Mouse (Mus musculus) hindbrain, embryonic 14.5 days (tissue): ENCODE measurements around the gene Hlcs. TPM values are rescaled to one million over a fixed set of nuclear protein-coding genes. Genes with fewer than 3 reads are reported as not detected.

ENCODE experiments used
- ATAC-seq: fragments of 200-750 bp; cut with Nextera tagmentation; 2 replicates; pipeline ENCODE4 v1.8.0; 2017; ENCODE audit warnings: moderate number of reproducible peaks, mild to moderate bottlenecking, moderate TSS enrichment, moderate library complexity; ENCODE audit not compliant: low FRiP score
- DNase-seq: peaks from one replicate; pipeline ENCODE4 v3.0.0-alpha.2; 2015; ENCODE audit warnings: low spot score
- H3K27ac ChIP-seq: fragments of 300-500 bp; sonication (generic); 2 replicates; pipeline ENCODE4 v1.5.1; 2014; ENCODE audit warnings: mild to moderate bottlenecking, moderate library complexity
- H3K27me3 ChIP-seq: fragments of 300-500 bp; sonication (generic); 2 replicates; pipeline ENCODE4 v1.6.1; 2014; ENCODE audit warnings: mild to moderate bottlenecking, low read length, mixed read lengths; ENCODE audit not compliant: control insufficient read depth, insufficient read depth
- H3K36me3 ChIP-seq: fragments of 300-500 bp; sonication (generic); replicated peaks from 2 replicates; pipeline ENCODE4 v1.6.1; 2014; ENCODE audit not compliant: control insufficient read depth, insufficient read depth
- H3K4me1 ChIP-seq: fragments of 300-500 bp; sonication (generic); replicated peaks from 2 replicates; pipeline ENCODE4 v1.6.1; 2014; ENCODE audit warnings: antibody characterized with exemption, low read length, mixed read lengths; ENCODE audit not compliant: control insufficient read depth, insufficient read depth
- H3K4me2 ChIP-seq: fragments of 300-500 bp; sonication (generic); replicated peaks from 2 replicates; pipeline ENCODE4 v1.6.1; 2014; ENCODE audit warnings: mild to moderate bottlenecking, moderate library complexity
- H3K4me3 ChIP-seq: fragments of 300-500 bp; sonication (generic); replicated peaks from 2 replicates; pipeline ENCODE4 v1.5.1; 2014; ENCODE audit warnings: mild to moderate bottlenecking, low read length
- H3K9ac ChIP-seq: fragments of 300-500 bp; sonication (generic); 2 replicates; pipeline ENCODE4 v1.6.1; 2014
- H3K9me3 ChIP-seq: fragments of 300-500 bp; sonication (generic); 2 replicates; pipeline ENCODE4 v1.6.1; 2016; ENCODE audit warnings: low read length; ENCODE audit not compliant: control insufficient read depth
- WGBS: fragments of 180-500 bp; shearing (Covaris S2); extraction: QIAGEN DNeasy Blood & Tissue Kit; methylation state at CpG from one replicate; pipeline ENCODE4 v1.1.7; 2014; 5-methylcytosine and 5-hydroxymethylcytosine counted together
- polyA plus RNA-seq: library from polyadenylated mRNA; unstranded; fragments of >200 nt; fragmentation: Nextera tagmentation; extraction: Ambion mirVana; gene quantifications from 2 replicates; pipeline ENCODE4 v1.2.1, GENCODE M21; 2014

Hlcs gene
- polyA plus RNA-seq, 1 experiment from 2014 or later, result 7.7 TPM

DNA sequence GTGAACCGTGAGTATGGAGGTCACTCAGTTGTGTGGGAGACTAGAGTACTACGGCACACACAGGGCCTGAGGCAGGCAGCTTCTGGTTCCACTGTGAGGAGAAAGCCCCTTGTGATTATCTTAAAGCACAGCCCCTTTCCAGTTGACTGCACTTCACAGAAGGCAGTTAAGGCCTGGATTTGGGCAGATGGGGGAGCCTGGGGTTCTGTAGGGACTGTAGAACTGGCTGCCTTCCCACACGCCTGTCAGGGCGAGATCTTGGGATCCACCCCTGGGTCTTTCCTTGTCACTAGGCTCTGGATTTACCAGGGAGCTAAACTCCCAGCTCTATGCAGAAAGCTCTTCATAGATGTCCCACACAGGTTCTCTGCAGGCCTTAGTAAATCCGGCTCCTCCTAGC is 17.1 kb upstream of the Hlcs start:
- WGBS, result 50% methylated on average over 5 of the region's 5 CpGs
- Histone ChIP-seq H3K4me3 (no peak overlapping the region), H3K36me3 (no peaks in the 10 kb centered on the region), H3K27me3 (peaks cover 25% of the 10 kb centered on the region), H3K4me2 (no peak overlapping the region), H3K9me3 (no peaks in the 10 kb centered on the region), H3K9ac (no peak overlapping the region), H3K27ac (no peak overlapping the region; the same call in 1 of the 2 replicates), H3K4me1 (peaks cover 25% of the 10 kb centered on the region)
- DNase-seq (no peak), ATAC-seq (no peak)

DNA sequence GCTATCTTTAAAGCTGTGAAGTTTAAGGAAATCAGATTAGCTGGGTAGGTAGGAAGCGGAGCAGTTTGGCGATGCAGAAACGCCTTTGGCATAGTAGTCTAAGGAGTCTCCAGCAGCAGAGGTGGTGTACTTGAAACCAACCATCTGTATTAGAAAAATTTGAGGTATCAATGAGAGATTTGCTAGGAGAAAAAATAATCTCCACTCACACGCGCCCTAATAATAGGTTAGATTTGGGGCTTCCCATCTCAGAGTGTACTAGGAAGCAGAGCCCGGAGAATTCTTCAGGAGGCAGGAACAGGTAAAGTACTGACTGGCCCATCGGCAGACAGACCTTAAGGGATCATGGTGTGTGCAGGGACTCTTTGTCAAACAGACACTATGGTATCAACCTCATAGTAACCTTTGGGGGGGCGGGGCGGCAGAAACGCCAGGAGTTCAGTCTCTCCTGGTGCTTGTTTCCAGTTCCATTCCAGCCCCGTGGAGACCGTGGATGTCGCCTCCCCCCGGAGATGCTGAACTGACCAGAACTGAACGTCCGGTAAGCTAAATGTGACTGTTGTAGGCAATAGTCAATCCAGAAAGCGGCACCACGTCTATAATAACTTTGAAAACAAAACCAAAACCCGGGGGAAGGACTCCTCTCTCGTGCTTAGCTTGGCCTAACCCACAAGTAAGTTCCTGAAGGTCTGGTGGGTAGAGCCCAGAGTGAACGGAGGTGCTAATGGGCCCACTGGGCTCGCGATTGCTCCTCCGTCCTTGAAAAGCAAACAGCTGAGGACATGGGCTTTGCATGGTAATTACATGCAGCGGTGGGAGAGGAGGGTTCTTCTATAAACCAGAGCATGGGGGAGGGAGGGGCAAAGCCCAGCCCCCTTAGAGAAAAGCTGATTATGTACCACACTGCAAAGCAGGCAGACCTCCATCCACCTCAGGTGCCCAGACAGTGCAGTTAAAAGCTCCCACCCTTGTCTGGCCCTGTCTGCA is 15.8 kb upstream of the Hlcs start:
- Histone ChIP-seq H3K9me3 (no peaks in the 10 kb centered on the region), H3K27ac (no peak overlapping the region), H3K27me3 (peaks cover 30% of the 10 kb centered on the region), H3K9ac (peak overlapping the region; percentile 47; the same call in 1 of the 2 replicates), H3K4me1 (peaks cover 25% of the 10 kb centered on the region), H3K4me2 (peak overlapping the region; percentile 58), H3K36me3 (no peaks in the 10 kb centered on the region), H3K4me3 (no peak overlapping the region)
- 7% methylated on average over 25 of the region's 25 CpGs for WGBS
- DNase-seq (no peak), ATAC-seq (no peak)

DNA sequence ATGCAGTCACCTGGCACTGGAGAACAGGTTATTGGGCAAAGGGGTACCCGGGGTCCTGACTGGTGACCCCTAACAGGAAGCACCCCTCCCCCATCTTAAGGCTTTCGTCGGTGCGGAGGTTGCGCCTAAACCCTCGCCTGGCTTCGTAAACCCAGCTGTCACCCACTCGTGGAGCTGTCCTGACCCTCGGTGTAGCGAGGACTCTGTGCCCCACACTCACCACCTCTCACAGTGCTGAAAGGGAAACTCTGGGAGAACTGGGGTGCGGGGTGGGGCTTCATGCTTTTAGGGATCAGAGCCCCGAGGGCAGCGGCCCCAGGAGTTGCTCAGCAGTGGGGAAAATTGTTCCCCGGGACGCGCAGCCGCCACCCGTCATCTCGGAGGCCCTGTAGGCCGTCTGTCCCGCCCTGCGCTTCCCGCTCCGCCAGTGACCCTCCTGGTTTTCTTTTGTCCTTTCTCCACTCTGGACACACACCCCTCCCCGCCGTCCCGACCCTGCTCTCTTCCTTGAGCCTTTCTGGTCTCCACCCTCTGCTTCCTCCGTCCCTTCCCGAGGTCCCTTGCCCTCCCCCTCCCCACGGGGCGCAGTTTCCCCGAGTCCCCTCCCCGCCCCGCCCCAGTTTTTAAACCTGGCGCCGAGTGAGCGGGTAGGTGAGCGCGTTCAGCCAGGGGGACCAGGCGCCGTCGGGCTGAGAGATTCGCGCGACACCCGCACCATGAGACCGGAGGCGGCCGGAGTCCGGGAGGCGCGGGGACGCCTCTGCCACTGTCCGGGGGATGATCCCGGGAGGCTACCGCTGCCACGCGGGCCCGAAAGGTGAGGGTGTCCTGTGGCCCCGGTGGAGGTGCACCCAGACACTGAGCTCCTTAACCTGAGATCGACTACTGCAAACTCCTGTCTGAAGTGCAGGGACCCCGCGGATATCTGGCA is 14.7 kb upstream of the Hlcs start, which contains the start of gene Ripply3:
TSS of gene Ripply3 (plus strand) at position 640 of the 931 bp plus-strand sequence.
- DNase-seq, result no peak
- Histone ChIP-seq H3K4me2 (peak within 1 kb of the TSS; percentile 58), H3K4me1 (peaks cover 25% of the 10 kb centered on the region), H3K27ac (no peak within 1 kb of the TSS), H3K36me3 (no peaks in the 10 kb centered on the region), H3K9me3 (no peaks in the 10 kb centered on the region), H3K9ac (peak within 1 kb of the TSS; percentile 47), H3K4me3 (peak within 1 kb of the TSS; percentile 32), H3K27me3 (peaks cover 30% of the 10 kb centered on the region)
- 1% methylated on average over 63 of the region's 63 CpGs for WGBS
- 0 out of 2 replicates have a peak, but pooled peaks have one; percentile 21 for ATAC-seq

DNA sequence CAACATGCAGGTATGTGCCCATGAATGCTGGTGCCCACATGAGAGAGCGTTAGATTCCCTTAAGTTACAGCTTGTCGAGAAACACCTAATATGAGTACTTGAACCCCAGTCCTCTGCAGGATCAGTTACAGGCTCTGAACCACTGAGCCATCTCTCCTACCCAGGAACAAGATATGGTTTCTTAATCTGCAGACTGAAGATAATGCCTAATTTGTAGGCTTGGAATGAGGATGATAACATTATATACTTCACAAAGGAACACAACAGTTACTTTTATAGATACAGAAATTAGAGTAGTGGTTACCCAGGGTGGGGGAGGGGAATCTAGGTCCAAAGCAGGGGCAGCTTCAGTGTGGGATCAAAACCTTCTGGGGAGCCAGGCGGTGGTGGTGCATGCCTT is 12.6 kb upstream of the Hlcs start:
- no peak overlapping the region for H3K27ac ChIP-seq
- WGBS, result 87% methylated on average over 3 of the region's 3 CpGs

DNA sequence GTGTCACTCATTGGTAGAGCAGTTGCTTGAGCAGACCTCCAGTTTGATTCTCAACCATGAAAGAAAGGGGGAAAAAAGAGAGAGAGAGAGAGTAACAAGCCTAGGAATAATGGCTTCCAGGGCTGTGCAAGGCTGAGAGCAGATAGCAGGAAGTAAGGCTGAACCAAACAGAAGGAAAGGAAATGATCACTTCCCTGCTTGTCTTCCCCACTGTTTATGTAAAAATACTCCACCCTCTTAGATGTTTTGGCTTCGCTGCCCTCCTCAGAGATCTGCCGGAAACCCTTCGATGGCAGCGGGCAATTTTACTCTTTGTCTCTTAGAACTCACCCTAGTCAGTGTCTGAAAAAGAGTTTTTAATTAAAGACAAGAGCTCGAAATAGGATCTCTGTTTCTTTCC is 10.3 kb upstream of the Hlcs start:
- ATAC-seq, result no peak
- 71% methylated on average over 5 of the region's 5 CpGs for WGBS
- peaks cover 25% of the 10 kb centered on the region for H3K27me3 ChIP-seq
- no peaks in the 10 kb centered on the region for H3K36me3 ChIP-seq
- H3K4me2 ChIP-seq, result no peak overlapping the region
- H3K4me1 ChIP-seq, result peaks cover 13% of the 10 kb centered on the region
- H3K27ac ChIP-seq, result no peak overlapping the region
- H3K4me3 ChIP-seq, result no peak overlapping the region
- no peak for DNase-seq
- H3K9me3 ChIP-seq, result no peaks in the 10 kb centered on the region
- H3K9ac ChIP-seq, result no peak overlapping the region

More for the DNA sequence above, 12.6 kb upstream of the Hlcs start:
- ATAC-seq (no peak), DNase-seq (no peak)
- no peak overlapping the region for H3K4me3 ChIP-seq
- H3K9me3 ChIP-seq, result no peaks in the 10 kb centered on the region
- H3K9ac ChIP-seq, result no peak overlapping the region
- H3K36me3 ChIP-seq, result no peaks in the 10 kb centered on the region
- peaks cover 25% of the 10 kb centered on the region for H3K4me1 ChIP-seq
- no peak overlapping the region for H3K4me2 ChIP-seq
- peaks cover 30% of the 10 kb centered on the region for H3K27me3 ChIP-seq

DNA sequence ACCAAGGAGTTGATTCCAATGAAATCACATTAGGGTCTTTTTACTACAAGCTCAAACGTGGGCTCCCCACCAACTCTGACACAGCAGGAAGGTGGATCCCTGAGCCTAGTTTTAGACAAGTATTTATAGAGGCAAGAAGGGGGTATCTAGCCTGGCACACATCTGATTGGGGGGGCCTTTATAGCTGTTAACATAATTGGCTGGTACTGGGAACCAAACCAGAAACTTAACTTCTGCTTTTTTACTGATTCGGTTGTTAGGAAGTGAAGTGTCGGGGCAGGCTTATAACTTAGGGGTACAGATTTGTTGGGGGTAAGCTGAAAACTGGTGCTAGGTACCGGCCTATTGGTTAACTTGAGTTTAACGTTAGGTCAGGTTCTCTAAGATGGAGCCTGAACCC is 6.9 kb upstream of the Hlcs start:
- H3K4me3 ChIP-seq, result no peak overlapping the region

DNA sequence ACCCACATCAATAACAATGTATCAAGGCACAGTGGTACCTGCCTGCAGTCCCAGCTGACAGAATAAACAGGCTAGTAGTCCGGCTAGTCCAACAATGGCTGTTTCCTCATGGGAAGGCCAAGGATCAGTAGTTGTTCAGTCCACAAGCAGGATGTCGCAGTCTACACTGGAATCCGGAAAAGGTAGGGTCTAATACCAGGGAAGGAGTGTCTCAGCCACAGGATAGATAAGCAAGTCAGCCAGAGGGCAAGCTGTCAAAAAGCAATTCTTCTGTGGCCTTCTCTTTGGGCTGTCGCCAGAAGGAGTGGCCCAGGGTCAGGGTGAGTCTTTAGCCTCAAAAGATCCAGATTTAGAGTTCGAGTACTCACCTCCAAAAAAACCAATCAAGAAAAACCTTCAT is 4.4 kb upstream of the Hlcs start:
- Histone ChIP-seq H3K4me3 (no peak overlapping the region), H3K4me2 (no peak overlapping the region), H3K4me1 (peaks cover 4% of the 10 kb centered on the region; the same call in 1 of the 2 replicates), H3K27ac (no peak overlapping the region), H3K9me3 (no peaks in the 10 kb centered on the region), H3K36me3 (no peaks in the 10 kb centered on the region), H3K27me3 (no peaks in the 10 kb centered on the region), H3K9ac (no peak overlapping the region)
- WGBS, result 77% methylated on average over 5 of the region's 5 CpGs
- no peak for ATAC-seq
- no peak for DNase-seq

More for the DNA sequence above, 6.9 kb upstream of the Hlcs start:
- Histone ChIP-seq H3K9ac (no peak overlapping the region), H3K27ac (no peak overlapping the region), H3K27me3 (peaks cover 3% of the 10 kb centered on the region; the same call in 1 of the 2 replicates), H3K4me1 (no peaks in the 10 kb centered on the region), H3K9me3 (no peaks in the 10 kb centered on the region), H3K4me2 (no peak overlapping the region), H3K36me3 (no peaks in the 10 kb centered on the region)
- DNase-seq (no peak), ATAC-seq (no peak)
- WGBS, result 88% methylated on average over 5 of the region's 5 CpGs

DNA sequence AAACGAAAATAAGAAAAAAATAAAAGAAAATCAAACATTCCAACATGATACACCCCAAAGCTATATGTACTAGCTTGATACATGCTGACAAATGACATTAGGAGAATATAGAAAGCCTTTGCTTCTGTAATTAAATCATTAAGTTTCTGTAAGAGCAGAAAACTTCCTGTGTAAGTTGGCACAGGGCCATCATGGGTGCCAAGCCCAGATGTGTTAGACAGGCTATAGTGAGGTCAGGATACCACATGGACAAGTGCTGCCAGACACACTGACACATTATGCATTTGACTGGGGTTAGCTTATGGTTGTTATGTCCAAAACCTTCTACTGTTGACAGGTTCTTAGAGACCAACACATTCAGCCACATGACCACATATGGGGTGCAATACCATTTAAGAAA is 1.8 kb upstream of the Hlcs start:
- H3K36me3 ChIP-seq, result no peaks in the 10 kb centered on the region
- H3K27me3 ChIP-seq, result no peaks in the 10 kb centered on the region
- no peak overlapping the region for H3K4me3 ChIP-seq
- no peaks in the 10 kb centered on the region for H3K9me3 ChIP-seq
- H3K4me2 ChIP-seq, result no peak overlapping the region
- DNase-seq (no peak), ATAC-seq (no peak)
- 53% methylated on average over 1 of the region's 1 CpGs for WGBS
- H3K9ac ChIP-seq, result no peak overlapping the region
- peaks cover 13% of the 10 kb centered on the region for H3K4me1 ChIP-seq
- no peak overlapping the region for H3K27ac ChIP-seq

DNA sequence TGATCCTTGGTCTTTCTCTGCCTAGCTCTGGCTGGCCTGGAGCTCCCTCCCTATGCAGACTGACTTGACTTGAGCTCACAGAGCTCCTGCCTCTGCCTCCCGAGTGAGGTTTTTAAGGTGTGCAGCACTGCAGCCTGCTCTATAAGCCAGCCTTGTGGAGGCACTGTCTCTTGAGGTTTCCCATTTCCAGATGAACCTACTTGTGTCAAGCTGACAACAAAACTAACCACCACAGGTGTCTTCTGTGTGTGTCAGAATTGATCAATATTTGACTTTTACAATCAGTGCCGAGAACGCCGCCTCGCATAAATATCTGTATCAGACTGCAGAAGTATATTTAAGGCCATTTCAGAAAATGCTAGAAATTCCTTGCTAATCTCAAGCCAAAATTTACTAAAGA is 1.3 kb upstream of the Hlcs start:
- Histone ChIP-seq H3K9ac (no peak overlapping the region), H3K4me3 (no peak overlapping the region), H3K4me1 (peaks cover 13% of the 10 kb centered on the region), H3K27me3 (no peaks in the 10 kb centered on the region), H3K36me3 (no peaks in the 10 kb centered on the region), H3K9me3 (no peaks in the 10 kb centered on the region), H3K4me2 (no peak overlapping the region; the same call in 1 of the 2 replicates), H3K27ac (no peak overlapping the region; the same call in 1 of the 2 replicates)
- ATAC-seq, result no peak
- 92% methylated on average over 5 of the region's 5 CpGs for WGBS
- no peak for DNase-seq
